Mouse (Mus musculus) spleen, postnatal 0 days (tissue): ENCODE data around the gene Gm10639. TPM values are rescaled to one million over a fixed set of nuclear protein-coding genes. Genes with fewer than 3 reads are reported as not detected.

ENCODE experiments used
- polyA plus RNA-seq: library from polyadenylated mRNA; unstranded; fragments of >200 nt; fragmentation: Nextera tagmentation; extraction: Ambion mirVana; gene quantifications from 2 replicates; pipeline ENCODE4 v1.2.1, GENCODE M21; 2015

The Gm10639 gene
- polyA plus RNA-seq = not detected in 2 replicates

GRCm38 (mm10) chr9:78289723-78290122 is at the start of gene Gm10639:
Gm10639 (plus strand) TSS chr9:78289923.

GRCm38 (mm10) chr9:78256914-78257313 is 32.8 kb upstream of the Gm10639 start, which contains the start of gene Gm3776:
Gm3776 (plus strand) TSS chr9:78257129.

GRCm38 (mm10) chr9:78314696-78315095 is 25.0 kb downstream of the Gm10639 start, which contains the start of gene Omt2a:
Omt2a (minus strand) TSS chr9:78314796.

GRCm38 (mm10) chr9:78327289-78327688 is 37.6 kb downstream of the Gm10639 start, which contains the start of gene Omt2b:
Omt2b (plus strand) TSS chr9:78327589.

Other genes starting within 250 kb of the Gm10639 start
- not detected in 2 replicates for gene Gcm1, start 238.0 kb upstream of the Gm10639 start, polyA plus RNA-seq
- 67.9 and 76.3 TPM in 2 replicates for gene Fbxo9, start 180.9 kb upstream of the Gm10639 start, polyA plus RNA-seq
- 7.6 and 8.2 TPM in 2 replicates for gene Ick, start 180.7 kb upstream of the Gm10639 start, polyA plus RNA-seq
- gene Gsta4, start 107.1 kb upstream of the Gm10639 start, polyA plus RNA-seq = 18.0 and 18.9 TPM in 2 replicates
- not detected in 2 replicates for gene Gsta1, start 59.3 kb upstream of the Gm10639 start, polyA plus RNA-seq
- not detected in 2 replicates for gene Gm3776, start 32.8 kb upstream of the Gm10639 start, polyA plus RNA-seq
- not detected in 2 replicates for gene Omt2a, start 24.9 kb downstream of the Gm10639 start, polyA plus RNA-seq
- not detected in 2 replicates for gene Omt2b, start 37.7 kb downstream of the Gm10639 start, polyA plus RNA-seq
- not detected in 2 replicates for gene Gsta2, start 65.9 kb downstream of the Gm10639 start, polyA plus RNA-seq
- gene Dppa5a, start 78.3 kb downstream of the Gm10639 start, polyA plus RNA-seq = not detected in 2 replicates
- gene Ooep, start 88.8 kb downstream of the Gm10639 start, polyA plus RNA-seq = 0.16 and 0.28 TPM in 2 replicates
- gene Ddx43, start 105.9 kb downstream of the Gm10639 start, polyA plus RNA-seq = 0.07 TPM in 1 of 2 replicates, not detected in the other
- gene Cgas, start 153.3 kb downstream of the Gm10639 start, polyA plus RNA-seq = 2.3 and 2.4 TPM in 2 replicates
- gene Mto1, start 158.3 kb downstream of the Gm10639 start, polyA plus RNA-seq = 18.8 and 21.3 TPM in 2 replicates
- 1.3 and 1.8 TPM in 2 replicates for gene Gm17324, start 158.9 kb downstream of the Gm10639 start, polyA plus RNA-seq
- gene Eef1a1, start 199.2 kb downstream of the Gm10639 start, polyA plus RNA-seq = 2,612 and 2,799 TPM in 2 replicates